Mouse (Mus musculus) telencephalon, adult 2 months (tissue): ENCODE data around the gene Tk1.

ENCODE experiments used
- DNase-seq: peaks from one replicate; pipeline ENCODE4 v3.0.0-alpha.2; 2011; ENCODE audit warnings: low read depth, low spot score

Tk1 gene

DNA sequence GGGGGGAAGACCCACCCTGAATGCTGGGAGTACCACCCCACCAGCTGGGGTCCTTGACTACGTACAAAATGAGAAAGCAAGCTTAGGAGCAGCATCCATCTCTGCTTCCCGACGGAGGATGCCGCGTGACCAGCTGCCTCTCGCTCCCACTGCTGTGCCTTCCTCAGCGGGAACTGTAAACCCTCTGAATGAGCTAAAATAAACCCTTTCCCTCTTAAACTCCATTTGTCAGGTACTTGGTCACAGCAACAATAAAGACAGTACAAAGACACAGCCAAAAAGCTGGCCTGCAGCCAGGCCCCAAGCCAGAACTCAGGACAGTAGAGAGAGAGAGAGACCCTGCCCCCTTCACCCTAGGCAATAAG is 56.2 kb downstream of the Tk1 start:
- DNase-seq: no peak

DNA sequence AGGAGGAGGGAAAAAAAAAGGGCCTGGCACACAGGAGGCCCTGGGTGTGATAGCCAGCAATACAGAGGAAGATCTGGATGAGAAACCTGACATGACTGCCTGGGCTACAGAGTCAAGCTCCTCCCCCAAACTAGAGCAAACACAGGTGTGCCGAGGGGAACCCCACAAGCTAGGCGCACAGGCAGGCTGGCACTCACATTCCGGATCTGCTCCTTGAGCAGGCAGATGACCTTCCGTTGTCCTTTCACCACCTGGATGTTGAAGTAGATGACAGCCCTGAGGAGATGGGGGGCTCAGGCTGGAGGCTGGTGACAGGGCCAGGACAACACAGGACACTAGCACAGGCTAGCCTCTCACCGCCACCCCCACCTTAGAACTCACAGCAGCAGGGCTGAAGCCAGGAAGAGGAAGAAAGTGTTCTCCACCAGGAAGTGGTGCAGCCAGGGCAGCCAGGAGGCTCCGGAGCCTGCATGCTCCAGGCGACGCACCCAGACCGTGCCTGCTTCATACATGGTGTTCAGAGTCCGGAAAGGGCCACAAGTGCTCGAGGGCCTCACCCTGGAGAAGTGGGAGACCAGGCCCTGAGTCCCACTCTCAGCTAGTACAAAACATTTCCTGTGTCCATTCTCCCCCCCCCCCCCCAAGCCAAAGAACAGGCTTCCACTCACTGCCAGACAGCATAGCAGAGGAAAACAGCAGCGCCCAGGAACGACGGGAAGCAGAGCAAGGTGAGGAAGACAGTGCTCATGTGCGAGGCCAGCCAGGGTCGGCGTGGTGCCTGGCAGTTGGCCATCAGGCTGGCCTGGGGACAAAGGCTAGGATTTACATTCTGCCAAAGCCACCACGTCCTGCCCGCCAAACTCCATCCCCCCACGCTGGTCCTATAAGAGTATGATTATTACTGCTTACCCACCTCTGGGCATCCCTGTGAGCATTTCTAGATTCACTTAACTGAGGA is 56.9 kb downstream of the Tk1 start:
- DNase-seq: no peak

DNA sequence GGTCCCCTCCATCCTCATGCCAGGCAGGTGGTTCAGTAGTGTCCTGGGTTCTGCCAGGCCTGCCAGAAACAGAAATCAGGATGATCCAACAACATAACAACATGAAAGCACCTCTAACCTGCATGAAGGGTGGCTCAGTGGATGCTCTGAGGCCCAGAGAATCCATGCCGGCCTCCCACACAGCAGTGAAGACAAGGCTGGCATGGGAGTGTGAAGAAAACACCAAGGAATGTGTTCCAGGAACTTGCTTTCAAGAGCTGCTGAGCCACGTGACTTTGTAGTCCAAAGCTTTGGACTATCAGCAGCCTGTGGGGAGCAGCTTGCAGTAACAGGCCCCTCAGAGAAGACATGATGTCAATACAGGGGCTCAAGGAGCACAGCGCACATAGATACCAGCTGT is 59.6 kb downstream of the Tk1 start:
- DNase-seq: no peak
